31 mouse cellular contexts compared by ENCODE assay signal in genomic region chr10:115069123-115069911, GRCm38 (mm10).
A peak's percentile ranks its signal among the peaks of the same experiment; 100 is the strongest.
DNase-seq lines count a peak whose midpoint lies in the region; ATAC-seq and TF ChIP-seq lines count a peak whose summit lies in the region.
"Had no signal": no experiment of that assay in that cellular context is flagged by ENCODE, and none has a peak within 500 bp of the region (broad histone marks: within the 10 kb centered on the region; RNA-seq: fewer than 3 reads in every experiment).

No protein-coding gene starts in this region.

- intact Hi-C loops in heart, postnatal 10 days (cut with DNase I) = no loop called here

- no peak overlapping the region for H3K4me3 ChIP-seq in midbrain, embryonic 14.5 days (replicated peaks; ENCODE audit: low read depth, low read length)
- no peak overlapping the region for H3K4me3 ChIP-seq in midbrain, postnatal 0 days (ENCODE audit: low read depth, low read length)
- no peak overlapping the region for H3K4me3 ChIP-seq in forebrain, embryonic 14.5 days (ENCODE audit: low read depth, low read length)
- H3K4me3 ChIP-seq: embryonic facial prominence, embryonic 12.5 days; heart, adult 2 months; heart, embryonic 12.5 days; hindbrain, embryonic 15.5 days; left cerebral cortex, adult 2 months; limb, embryonic 13.5 days; lung, embryonic 15.5 days; myocyte; neural tube, embryonic 12.5 days had no signal

- H3K27ac ChIP-seq in midbrain, embryonic 14.5 days (replicated peaks; ENCODE audit: low read depth, low read length) = no peak overlapping the region
- no peak overlapping the region for H3K27ac ChIP-seq in midbrain, postnatal 0 days (ENCODE audit: low read depth, low read length)
- no peak overlapping the region for H3K27ac ChIP-seq in forebrain, embryonic 14.5 days (ENCODE audit: low read depth, low read length)
- H3K27ac ChIP-seq: embryonic facial prominence, embryonic 12.5 days; heart, adult 2 months; hindbrain, embryonic 15.5 days; kidney, postnatal 0 days; left cerebral cortex, adult 2 months; limb, embryonic 13.5 days; lung, embryonic 15.5 days; neural tube, embryonic 12.5 days had no signal

- 0 out of 2 replicates have a peak, but pooled peaks cover 2% of the 10 kb centered on the region for H3K9me3 ChIP-seq in midbrain, embryonic 14.5 days (ENCODE audit: control insufficient read depth, low read length)
- H3K9me3 ChIP-seq in midbrain, postnatal 0 days (ENCODE audit: low read length) = no peaks in the 10 kb centered on the region
- no peaks in the 10 kb centered on the region for H3K9me3 ChIP-seq in forebrain, embryonic 14.5 days (replicated peaks; ENCODE audit: control insufficient read depth, low read length)
- H3K9me3 ChIP-seq: embryonic facial prominence, embryonic 12.5 days; hindbrain, embryonic 15.5 days; lung, embryonic 15.5 days; neural tube, embryonic 12.5 days had no signal

- WGBS in midbrain, embryonic 14.5 days = 54% methylated on average over 8 of the region's 8 CpGs
- WGBS in midbrain, postnatal 0 days = 46% methylated on average over 8 of the region's 8 CpGs
- WGBS in forebrain, embryonic 14.5 days = 60% methylated on average over 8 of the region's 8 CpGs

- H3K36me3 ChIP-seq in midbrain, embryonic 14.5 days (ENCODE audit: control insufficient read depth, insufficient read depth, low read length) = no peaks in the 10 kb centered on the region
- no peaks in the 10 kb centered on the region for H3K36me3 ChIP-seq in midbrain, postnatal 0 days (ENCODE audit: insufficient read depth, low read length)
- H3K36me3 ChIP-seq in forebrain, embryonic 14.5 days (ENCODE audit: control insufficient read depth, insufficient read depth, low read length) = no peaks in the 10 kb centered on the region
- H3K36me3 ChIP-seq: embryonic facial prominence, embryonic 12.5 days; heart, embryonic 12.5 days; hindbrain, embryonic 15.5 days; limb, embryonic 13.5 days; lung, embryonic 15.5 days; neural tube, embryonic 12.5 days had no signal

- no peak for ATAC-seq in midbrain, embryonic 14.5 days (ENCODE audit: low FRiP score, low TSS enrichment)
- no peak for ATAC-seq in midbrain, postnatal 0 days (ENCODE audit: low FRiP score)
- peak; percentile 55 for ATAC-seq in forebrain, embryonic 14.5 days
- ATAC-seq: activated CD4-positive, CD25-positive, alpha-beta regulatory T cell, adult 4 months had no signal

- H3K9ac ChIP-seq in midbrain, embryonic 14.5 days (replicated peaks; ENCODE audit: low read length) = no peak overlapping the region
- H3K9ac ChIP-seq in midbrain, postnatal 0 days (replicated peaks; ENCODE audit: low read length, poor library complexity, severe bottlenecking) = no peak overlapping the region
- no peak overlapping the region for H3K9ac ChIP-seq in forebrain, embryonic 14.5 days (ENCODE audit: low read length)
- H3K9ac ChIP-seq: embryonic facial prominence, embryonic 12.5 days; heart, embryonic 12.5 days; hindbrain, embryonic 15.5 days; limb, embryonic 13.5 days; lung, embryonic 15.5 days; neural tube, embryonic 12.5 days had no signal

- H3K4me2 ChIP-seq in midbrain, embryonic 14.5 days (ENCODE audit: low read length) = no peak overlapping the region
- no peak overlapping the region for H3K4me2 ChIP-seq in midbrain, postnatal 0 days (ENCODE audit: low read depth, low read length, poor library complexity, severe bottlenecking)
- no peak overlapping the region for H3K4me2 ChIP-seq in forebrain, embryonic 14.5 days (ENCODE audit: low read length)
- H3K4me2 ChIP-seq: embryonic facial prominence, embryonic 12.5 days; heart, embryonic 12.5 days; hindbrain, embryonic 15.5 days; limb, embryonic 13.5 days; liver, embryonic 11.5 days; lung, embryonic 15.5 days; midbrain, embryonic 11.5 days; neural tube, embryonic 12.5 days had no signal

- H3K4me1 ChIP-seq in midbrain, embryonic 14.5 days (ENCODE audit: control insufficient read depth, insufficient read depth, low read length) = 0 out of 2 replicates have a peak, but pooled peaks cover 4% of the 10 kb centered on the region
- no peaks in the 10 kb centered on the region for H3K4me1 ChIP-seq in midbrain, postnatal 0 days (ENCODE audit: insufficient read depth, low read length)
- 0 out of 2 replicates have a peak, but pooled peaks cover 3% of the 10 kb centered on the region for H3K4me1 ChIP-seq in forebrain, embryonic 14.5 days (ENCODE audit: control insufficient read depth, insufficient read depth, low read length)
- H3K4me1 ChIP-seq: embryonic facial prominence, embryonic 12.5 days; heart, embryonic 12.5 days; hindbrain, embryonic 15.5 days; limb, embryonic 13.5 days; lung, embryonic 15.5 days; neural tube, embryonic 12.5 days had no signal

- peak; percentile 57 for DNase-seq in heart, adult 11 months
- no peak for DNase-seq in heart, postnatal 10 days
- peak; percentile 15 for DNase-seq in midbrain, embryonic 14.5 days
- DNase-seq in midbrain, postnatal 0 days (ENCODE audit: low spot score) = no peak
- peak; percentile 44 for DNase-seq in forebrain, embryonic 14.5 days (ENCODE audit: low spot score)
- DNase-seq in telencephalon, adult 2 months (ENCODE audit: low read depth, low spot score) = peak; percentile 11
- DNase-seq in cerebellum, adult 8-10 months = no peak
- DNase-seq: adrenal gland, adult 2 months; adrenal gland, postnatal 36 days; B cell, adult 2 months; cerebellum, adult 9-10 months; cerebellum, postnatal 36 days; gastrocnemius, postnatal 25 days; heart, adult 2 months; kidney, adult 18-20 months; kidney, postnatal 4 days; right cerebral cortex, adult 18-20 months; spleen, adult 18-20 months; thymus, postnatal 4 days had no signal

- no peak for TF ChIP-seq CTCF in midbrain, postnatal 0 days (IDR thresholded peaks at IDR 0.05)

- H3K27me3 ChIP-seq in midbrain, embryonic 14.5 days (ENCODE audit: control insufficient read depth, insufficient read depth, low read length) = no peaks in the 10 kb centered on the region
- H3K27me3 ChIP-seq in midbrain, postnatal 0 days (ENCODE audit: insufficient read depth, low read length) = no peaks in the 10 kb centered on the region
- no peaks in the 10 kb centered on the region for H3K27me3 ChIP-seq in forebrain, embryonic 14.5 days (replicated peaks; ENCODE audit: control insufficient read depth, insufficient read depth, low read length)
- H3K27me3 ChIP-seq: embryonic facial prominence, embryonic 12.5 days; heart, embryonic 12.5 days; hindbrain, embryonic 15.5 days; limb, embryonic 13.5 days; lung, embryonic 15.5 days; neural tube, embryonic 12.5 days had no signal

Comparison
In these comparisons a context has a peak if more than half of its experiments do, and no peak if none do; other contexts are left out.
1. DNase-seq: peak in heart, adult 11 months (single experiment), midbrain, embryonic 14.5 days (single experiment), forebrain, embryonic 14.5 days (single experiment) and telencephalon, adult 2 months (single experiment); none in heart, postnatal 10 days (0 of 2), midbrain, postnatal 0 days (single experiment) and cerebellum, adult 8-10 months (single experiment).